Mouse (Mus musculus): Measurements from ENCODE around the gene Mrps14.

Mrps14 gene

DNA sequence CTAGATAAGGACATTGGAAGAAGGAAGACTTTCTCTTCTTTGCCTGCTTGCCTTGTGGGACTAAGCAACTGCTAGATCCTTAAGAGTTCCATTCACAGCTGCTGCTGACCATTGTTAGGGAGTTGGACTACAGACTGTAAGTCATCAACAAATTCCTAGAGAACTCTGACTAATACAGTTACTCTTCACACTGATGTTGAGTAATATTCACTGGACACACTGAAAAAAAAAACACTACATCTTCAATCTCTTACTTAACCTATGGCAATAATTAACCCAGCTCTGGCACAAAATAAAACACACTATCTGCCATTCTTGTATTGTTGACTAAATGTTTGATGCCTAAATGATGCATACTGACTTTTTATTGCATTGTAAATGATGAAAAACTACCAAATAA is 32.8 kb downstream of the Mrps14 start:
- no peak for DNase-seq (ENCODE audit: low read depth)

DNA sequence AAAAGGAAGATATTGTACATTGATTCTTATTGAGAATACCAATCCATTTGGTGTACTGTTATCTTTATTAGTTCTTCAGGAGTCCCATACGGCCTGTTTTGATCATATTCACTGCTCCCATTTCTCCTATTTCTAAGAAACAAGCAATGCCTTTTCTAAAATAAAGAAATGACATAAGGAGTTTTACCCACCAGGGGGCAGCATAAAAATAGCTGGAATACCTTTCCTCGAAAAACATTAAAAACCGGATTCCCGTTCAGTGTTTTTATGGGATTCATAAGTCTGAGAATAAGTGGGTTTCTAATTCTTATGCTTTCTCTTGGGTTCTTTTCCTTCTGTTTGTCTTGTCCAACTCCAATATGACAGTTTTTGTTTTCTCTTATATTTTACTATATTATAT is 36.0 kb downstream of the Mrps14 start:
- DNase-seq (ENCODE audit: low read depth), result peak; percentile 54

GRCm38 (mm10) chr1:160232113-160232512 is 37.1 kb downstream of the Mrps14 start:
- no peak for DNase-seq (ENCODE audit: low read depth)

GRCm38 (mm10) chr1:160233921-160234320 is 38.9 kb downstream of the Mrps14 start:
- DNase-seq (ENCODE audit: low read depth), result no peak

DNA sequence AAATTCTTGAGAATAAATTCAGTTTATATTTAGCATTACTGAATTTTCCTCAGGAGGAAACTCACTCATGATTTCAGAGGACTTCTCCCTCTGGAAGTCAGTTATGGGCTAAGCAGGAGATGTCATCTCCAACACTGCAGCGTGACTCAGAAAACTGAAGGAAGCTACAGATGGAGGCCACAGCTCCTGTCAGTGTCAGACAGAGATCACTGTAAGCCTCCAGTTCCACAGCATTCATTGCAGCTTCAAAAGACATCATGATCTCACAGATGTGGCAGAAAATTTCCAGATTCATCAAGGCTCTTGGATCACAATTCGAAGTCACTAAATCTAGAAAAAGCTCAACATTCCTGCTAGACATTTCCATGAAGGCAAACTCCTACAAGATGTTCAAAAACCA is 43.0 kb downstream of the Mrps14 start:
- DNase-seq (ENCODE audit: low read depth), result no peak

- no peak for DNase-seq (ENCODE audit: low read depth)
Observed at GRCm38 (mm10) chr1:160238852-160239443, 43.9 kb downstream of the Mrps14 start.

DNA sequence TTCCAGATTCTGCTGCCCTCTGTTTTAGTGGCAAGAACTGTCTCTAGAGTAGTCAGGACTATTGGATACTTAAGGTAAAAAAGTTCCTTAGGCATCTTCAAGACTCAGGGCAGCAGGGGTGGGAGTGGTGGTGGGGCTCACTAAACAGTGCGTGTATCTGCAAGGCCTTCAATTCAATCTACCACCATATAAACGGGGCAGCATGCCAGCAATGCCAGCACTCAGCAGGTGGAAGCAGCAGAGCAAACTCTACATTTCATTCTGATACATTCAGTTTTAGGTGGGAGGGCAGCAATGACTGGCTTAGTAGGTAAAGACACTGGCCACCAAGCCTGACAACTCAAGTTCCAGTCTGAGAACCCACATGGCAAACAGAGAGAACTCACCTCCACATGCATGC is 45.1 kb downstream of the Mrps14 start:
- no peak for DNase-seq (ENCODE audit: low read depth)

- DNase-seq (ENCODE audit: low read depth), result no peak
Observed at GRCm38 (mm10) chr1:160244689-160245088, 49.7 kb downstream of the Mrps14 start.

DNA sequence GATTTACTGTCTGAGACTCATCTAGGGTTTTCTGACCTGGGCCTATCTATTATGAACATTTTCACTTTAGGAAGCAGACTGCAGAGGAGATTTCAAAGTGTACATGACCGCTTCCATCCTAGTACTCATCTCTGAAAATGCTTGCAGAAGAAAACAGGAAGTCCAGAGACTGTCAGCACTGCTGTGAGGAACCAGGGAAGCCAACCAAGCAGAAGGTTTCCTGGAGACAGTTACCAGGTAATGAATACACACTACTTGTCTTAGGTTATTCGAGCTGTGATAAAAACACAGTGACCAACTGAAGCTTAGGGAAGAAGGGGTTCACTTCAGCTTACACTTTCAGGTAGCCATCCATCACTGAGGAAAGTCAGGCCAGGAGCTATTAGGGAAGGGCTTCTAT is 50.9 kb downstream of the Mrps14 start:
- DNase-seq (ENCODE audit: low read depth), result peak; percentile 60

- peak; percentile 45 for DNase-seq (ENCODE audit: low read depth)
Observed at GRCm38 (mm10) chr1:160246844-160247243, 51.8 kb downstream of the Mrps14 start.

DNA sequence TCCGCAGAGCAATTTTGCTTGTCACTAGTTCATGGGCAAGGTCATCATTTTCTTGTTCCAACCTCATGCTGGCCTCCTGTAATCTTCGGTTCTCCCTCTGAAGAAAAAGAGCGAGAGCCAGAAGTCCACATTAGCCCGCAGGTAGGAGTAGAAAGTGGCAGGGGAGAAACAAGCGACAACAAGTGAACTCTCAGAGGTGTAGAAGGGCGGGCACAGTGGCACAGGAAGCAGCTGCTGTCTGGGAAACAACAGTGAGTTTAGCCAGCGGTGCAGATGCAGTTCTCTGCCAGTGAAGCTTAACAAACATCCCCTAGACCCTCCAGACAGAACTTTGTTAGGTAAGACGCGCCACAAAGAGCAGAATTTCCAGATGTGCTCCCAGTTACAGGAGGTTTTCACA is 52.5 kb downstream of the Mrps14 start:
- DNase-seq (ENCODE audit: low read depth), result peak; percentile 61

DNA sequence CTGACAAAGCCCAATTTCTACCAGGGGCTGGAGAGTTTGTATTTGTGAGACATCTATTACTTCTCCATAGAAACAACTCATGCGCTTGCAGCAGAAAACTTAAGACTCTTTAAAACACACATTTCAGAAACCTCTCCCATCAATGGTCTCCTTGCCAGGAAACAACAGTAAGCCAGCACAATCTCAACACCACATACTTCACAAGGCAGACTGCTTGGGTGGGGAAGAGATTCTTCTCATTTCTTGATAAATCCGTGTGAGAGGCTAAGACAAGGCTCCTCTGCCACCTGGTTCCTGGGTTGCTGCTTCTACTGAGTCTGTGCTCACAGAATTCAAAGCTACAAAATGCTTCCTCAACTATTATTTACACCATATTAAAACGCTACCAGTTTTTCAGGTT is 54.8 kb downstream of the Mrps14 start:
- no peak for DNase-seq (ENCODE audit: low read depth)

- DNase-seq (ENCODE audit: low read depth), result no peak
Observed at GRCm38 (mm10) chr1:160250782-160251181, 55.8 kb downstream of the Mrps14 start.

- DNase-seq (ENCODE audit: low read depth), result no peak
Observed at GRCm38 (mm10) chr1:160251388-160252007, 56.5 kb downstream of the Mrps14 start.

Data from naive thymus-derived CD4-positive, alpha-beta T cell, adult 2 months (primary cell).